Mouse (Mus musculus) brain, adult 2 months (tissue): Measurements from ENCODE around the gene Gpr62.

ENCODE experiments used
- DNase-seq: peaks from one replicate; pipeline ENCODE4 v3.0.0; 2011; ENCODE audit warnings: low read depth, low spot score

The Gpr62 gene

GRCm38 (mm10) chr9:106456325-106457162, 9.2 kb downstream of the Gpr62 start:
- DNase-seq = no peak

- peak; percentile 83 for DNase-seq
These were observed 10.7 kb downstream of the Gpr62 start for GRCm38 (mm10) chr9:106454888-106455681.

- peak; percentile 66 for DNase-seq
These were observed 11.5 kb downstream of the Gpr62 start for GRCm38 (mm10) chr9:106454071-106454761.

GRCm38 (mm10) chr9:106453271-106454070, 12.3 kb downstream of the Gpr62 start, which contains the start of gene Pcbp4:
Gene Pcbp4, plus strand, starts transcription at chr9:106453291.
- peak; percentile 85 for DNase-seq

- DNase-seq = peak; percentile 67
These were observed 12.9 kb downstream of the Gpr62 start for GRCm38 (mm10) chr9:106452821-106453220.

- DNase-seq = no peak
These were observed 13.4 kb downstream of the Gpr62 start for GRCm38 (mm10) chr9:106452351-106452750.

- DNase-seq = no peak
These were observed 13.8 kb downstream of the Gpr62 start for GRCm38 (mm10) chr9:106451899-106452298.

- DNase-seq = no peak
These were observed 14.4 kb downstream of the Gpr62 start for GRCm38 (mm10) chr9:106451298-106451697.

GRCm38 (mm10) chr9:106450661-106451060, 15.1 kb downstream of the Gpr62 start:
- DNase-seq = peak; percentile 55

- DNase-seq = no peak
These were observed 15.8 kb downstream of the Gpr62 start for GRCm38 (mm10) chr9:106449947-106450346.

GRCm38 (mm10) chr9:106448498-106449031, 17.2 kb downstream of the Gpr62 start:
- peak; percentile 96 for DNase-seq

- no peak for DNase-seq
These were observed 17.8 kb downstream of the Gpr62 start for GRCm38 (mm10) chr9:106447951-106448350.

GRCm38 (mm10) chr9:106447348-106447747, 18.4 kb downstream of the Gpr62 start, which contains the start of the genes Abhd14b and Abhd14a:
Gene Abhd14b, plus strand, starts transcription at chr9:106447459.
Gene Abhd14a, minus strand, starts transcription at chr9:106447678.
- DNase-seq = peak; percentile 98

- DNase-seq = no peak
These were observed 20.9 kb downstream of the Gpr62 start for GRCm38 (mm10) chr9:106444836-106445235.

GRCm38 (mm10) chr9:106442680-106443079, 23.1 kb downstream of the Gpr62 start:
- no peak for DNase-seq

GRCm38 (mm10) chr9:106436566-106436965, 29.2 kb downstream of the Gpr62 start:
- no peak for DNase-seq

GRCm38 (mm10) chr9:106433389-106433788, 32.3 kb downstream of the Gpr62 start:
- peak; percentile 78 for DNase-seq

GRCm38 (mm10) chr9:106430015-106430264, 35.8 kb downstream of the Gpr62 start:
- DNase-seq = no peak

- peak; percentile 98 for DNase-seq
These were observed 36.3 kb downstream of the Gpr62 start, which contains the start of gene Rpl29 for GRCm38 (mm10) chr9:106429221-106430014. Gene Rpl29, plus strand, starts transcription at chr9:106429454.

- peak; percentile 68 for DNase-seq
These were observed 37.0 kb downstream of the Gpr62 start for GRCm38 (mm10) chr9:106428719-106429220.
